Mouse (Mus musculus) embryo, embryonic 10 days (tissue): ENCODE measurements around the gene Pcca.

Experiments
- DNase-seq: peaks from one replicate; pipeline ENCODE4 v3.0.0-alpha.2; 2015; ENCODE audit warnings: low spot score

Gene Pcca

GRCm38 (mm10) chr14:122534017-122534924 lies at the start of gene Pcca:
Gene Pcca, plus strand, starts transcription at chr14:122534324.
- DNase-seq = peak; percentile 98

GRCm38 (mm10) chr14:122484458-122484843 lies 49.7 kb upstream of the Pcca start:
- DNase-seq = no peak

GRCm38 (mm10) chr14:122484844-122485551 lies 49.1 kb upstream of the Pcca start:
- peak; percentile 50 for DNase-seq

- DNase-seq = peak; percentile 30
Measured at GRCm38 (mm10) chr14:122485635-122486181, 48.4 kb upstream of the Pcca start.

- peak; percentile 4 for DNase-seq
Measured at GRCm38 (mm10) chr14:122486611-122487010, 47.5 kb upstream of the Pcca start.

- DNase-seq = peak; percentile 31
Measured at GRCm38 (mm10) chr14:122487366-122487765, 46.8 kb upstream of the Pcca start.

- DNase-seq = peak; percentile 14
Measured at GRCm38 (mm10) chr14:122489041-122489440, 45.1 kb upstream of the Pcca start.

GRCm38 (mm10) chr14:122489686-122490414 lies 44.3 kb upstream of the Pcca start:
- peak; percentile 28 for DNase-seq

GRCm38 (mm10) chr14:122490441-122491328 lies 43.4 kb upstream of the Pcca start, which contains the start of gene Gm10837:
Gene Gm10837, plus strand, starts transcription at chr14:122490586.
- peak; percentile 66 for DNase-seq

GRCm38 (mm10) chr14:122491521-122491920 lies 42.6 kb upstream of the Pcca start:
- no peak for DNase-seq

GRCm38 (mm10) chr14:122492015-122492414 lies 42.1 kb upstream of the Pcca start:
- no peak for DNase-seq

GRCm38 (mm10) chr14:122509058-122509457 lies 25.1 kb upstream of the Pcca start:
- DNase-seq = no peak

GRCm38 (mm10) chr14:122511519-122511918 lies 22.6 kb upstream of the Pcca start:
- DNase-seq = no peak

GRCm38 (mm10) chr14:122513511-122514036 lies 20.6 kb upstream of the Pcca start:
- no peak for DNase-seq

- no peak for DNase-seq
Measured at GRCm38 (mm10) chr14:122528475-122528874, 5.6 kb upstream of the Pcca start.

GRCm38 (mm10) chr14:122535986-122536385 lies 1.9 kb downstream of the Pcca start:
- no peak for DNase-seq

GRCm38 (mm10) chr14:122548421-122548820 lies 14.3 kb downstream of the Pcca start:
- no peak for DNase-seq

- DNase-seq = no peak
Measured at GRCm38 (mm10) chr14:122548905-122549304, 14.8 kb downstream of the Pcca start.

GRCm38 (mm10) chr14:122552761-122553445 lies 18.8 kb downstream of the Pcca start:
- DNase-seq = no peak

- DNase-seq = no peak
Measured at GRCm38 (mm10) chr14:122557353-122557752, 23.2 kb downstream of the Pcca start.
